Mouse (Mus musculus) adrenal gland, adult 10 weeks (tissue): ENCODE measurements around the gene Trem2. TPM values are rescaled to one million over a fixed set of nuclear protein-coding genes. Genes with fewer than 3 reads are reported as not detected.

Experiments used
- polyA plus RNA-seq: library from polyadenylated mRNA; stranded (reverse); fragments of 350-450 nt; fragmentation: Illumina TruSeq; extraction: RNeasy Lipid Tissue Mini Kit (QIAGEN cat#74804); gene quantifications from one replicate; pipeline ENCODE4 v1.2.3, GENCODE M21; 2014; ENCODE audit warnings: low read depth, low replicate concordance

Gene Trem2
- not detected for polyA plus RNA-seq

DNA sequence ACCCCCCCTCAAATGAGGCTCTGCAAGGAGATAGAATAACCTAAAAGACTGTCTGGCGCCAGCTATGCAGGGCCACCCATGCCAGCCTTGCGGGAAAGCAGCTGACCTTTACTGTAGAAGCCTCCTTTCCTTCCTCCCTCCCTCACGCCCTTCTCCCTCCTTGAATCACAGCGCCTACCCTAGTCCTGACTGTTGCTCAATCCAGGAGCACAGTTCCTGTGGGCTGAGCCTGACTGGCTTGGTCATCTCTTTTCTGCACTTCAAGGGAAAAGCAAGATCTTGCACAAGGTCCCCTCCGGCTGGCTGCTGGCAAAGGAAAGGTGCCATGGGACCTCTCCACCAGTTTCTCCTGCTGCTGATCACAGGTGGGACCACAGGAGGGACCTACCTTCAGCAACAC is at the start of gene Trem2:
Trem2 (plus strand) TSS at position 171 of the 400 bp plus-strand sequence.

DNA sequence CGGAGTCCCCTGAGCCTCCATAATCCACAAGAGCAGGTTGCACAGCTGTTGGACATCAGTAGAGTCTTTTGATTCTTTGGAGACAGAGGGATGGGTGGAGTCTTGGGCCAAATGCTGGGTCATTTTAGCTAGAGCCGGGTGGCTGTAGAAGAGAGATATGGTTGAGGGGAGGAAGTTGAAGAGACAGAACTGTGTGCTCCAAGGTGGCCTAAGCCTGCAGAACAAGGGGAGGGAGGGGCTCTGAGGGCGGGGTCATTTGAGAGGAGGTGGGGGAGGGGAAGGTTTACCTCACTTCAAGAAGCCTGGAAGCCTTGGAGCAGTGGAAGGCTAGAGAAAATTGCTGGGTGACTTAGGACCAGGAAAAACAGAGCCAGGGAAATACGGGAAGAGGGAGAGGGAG is 47.0 kb upstream of the Trem2 start, which contains the start of gene Treml2:
Treml2 (plus strand) TSS at position 296 of the 400 bp plus-strand sequence.

DNA sequence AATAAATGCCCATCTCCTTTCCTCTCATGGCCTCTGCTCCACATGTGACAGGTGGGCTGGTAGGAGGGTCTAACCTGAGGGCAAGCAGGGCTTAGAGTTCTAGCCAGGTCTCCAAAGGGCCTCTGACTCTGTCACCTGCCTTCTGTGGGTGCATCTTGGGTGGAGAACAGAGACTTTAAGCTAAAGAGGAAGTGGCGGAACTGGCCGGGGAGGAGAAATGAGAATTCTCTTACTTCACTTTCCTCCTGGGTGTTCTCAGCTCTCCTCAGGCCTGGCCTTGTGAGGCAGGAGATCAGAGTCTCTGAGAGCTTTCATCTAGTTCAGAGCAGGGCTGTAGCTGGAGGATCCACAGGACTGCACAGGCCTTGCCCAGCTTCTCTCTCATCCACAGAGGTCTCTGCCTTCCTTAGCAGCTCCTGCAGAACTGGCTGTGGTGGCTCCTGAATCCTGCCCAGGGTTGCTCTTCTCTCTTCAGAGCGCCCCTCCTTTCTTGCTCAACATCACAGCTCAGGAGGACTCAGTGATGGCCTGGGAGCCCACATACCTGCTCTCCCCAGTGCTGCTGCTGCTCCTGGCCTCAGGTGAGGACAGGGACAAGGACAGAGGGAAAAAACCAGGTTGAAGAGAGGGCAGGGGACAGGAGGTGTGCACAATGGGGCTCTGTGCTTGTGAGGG is 30.2 kb upstream of the Trem2 start, which contains the start of gene B430306N03Rik:
B430306N03Rik (plus strand) TSS at position 237 of the 675 bp plus-strand sequence.

DNA sequence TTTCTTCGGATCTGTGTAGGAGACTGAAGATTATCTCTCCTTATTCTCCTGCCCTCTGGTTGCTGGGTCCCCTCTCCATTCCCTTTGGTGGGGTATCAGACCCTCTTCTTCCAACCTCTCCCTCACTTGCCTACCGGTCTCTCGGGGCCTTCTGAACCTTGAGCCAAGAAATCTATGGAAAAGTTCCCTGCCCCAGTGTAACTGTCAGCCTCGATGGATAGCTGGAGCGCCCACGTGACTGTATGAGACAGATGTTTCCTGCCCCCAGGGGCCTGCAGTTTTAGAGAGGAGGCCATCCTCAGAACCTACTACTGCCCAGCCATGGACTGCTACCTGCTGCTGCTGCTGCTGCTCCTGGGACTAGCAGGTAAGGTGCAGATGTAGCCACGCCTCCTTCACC is 13.4 kb downstream of the Trem2 start, which contains the start of gene Treml1:
Treml1 (plus strand) TSS at position 301 of the 400 bp plus-strand sequence.

Other genes starting within 250 kb of the Trem2 start
- gene 9830107B12Rik, start 200.1 kb upstream of the Trem2 start, polyA plus RNA-seq = not detected
- not detected for gene A530064D06Rik, start 179.1 kb upstream of the Trem2 start, polyA plus RNA-seq
- 0.52 TPM for gene Trem1, start 113.6 kb upstream of the Trem2 start, polyA plus RNA-seq
- not detected for gene Trem3, start 98.6 kb upstream of the Trem2 start, polyA plus RNA-seq
- not detected for gene Treml4, start 82.1 kb upstream of the Trem2 start, polyA plus RNA-seq
- 0.29 TPM for gene Treml2, start 46.9 kb upstream of the Trem2 start, polyA plus RNA-seq
- gene B430306N03Rik, start 30.3 kb upstream of the Trem2 start, polyA plus RNA-seq = not detected
- not detected for gene Treml1, start 13.5 kb downstream of the Trem2 start, polyA plus RNA-seq
- 21.8 TPM for gene Nfya, start 63.5 kb downstream of the Trem2 start, polyA plus RNA-seq
- 44.0 TPM for gene Oard1, start 63.6 kb downstream of the Trem2 start, polyA plus RNA-seq
- gene Apobec2, start 86.5 kb downstream of the Trem2 start, polyA plus RNA-seq = 2.6 TPM
- not detected for gene Tspo2, start 105.1 kb downstream of the Trem2 start, polyA plus RNA-seq
- not detected for gene Unc5cl, start 108.5 kb downstream of the Trem2 start, polyA plus RNA-seq